Mouse (Mus musculus) kidney, postnatal 25 days (tissue): ENCODE measurements at regions not wholly inside any gene's neighbourhood (a gene's known extent, or its start where the extent isn't known, plus 50 kb on each side); places are given as distances from the start of the nearest gene placed in this dataset.
"Not testable (repeated sequence)": the region's sequence is repeated elsewhere in the genome, so short reads cannot be mapped to it uniquely, and the experiment has no call there.

ENCODE experiments used
- DNase-seq, 2 experiments: peaks; one replicate each; pipeline ENCODE4 v3.0.0; 2021; ENCODE audit warnings: mixed read lengths in 2 of 2

DNA sequence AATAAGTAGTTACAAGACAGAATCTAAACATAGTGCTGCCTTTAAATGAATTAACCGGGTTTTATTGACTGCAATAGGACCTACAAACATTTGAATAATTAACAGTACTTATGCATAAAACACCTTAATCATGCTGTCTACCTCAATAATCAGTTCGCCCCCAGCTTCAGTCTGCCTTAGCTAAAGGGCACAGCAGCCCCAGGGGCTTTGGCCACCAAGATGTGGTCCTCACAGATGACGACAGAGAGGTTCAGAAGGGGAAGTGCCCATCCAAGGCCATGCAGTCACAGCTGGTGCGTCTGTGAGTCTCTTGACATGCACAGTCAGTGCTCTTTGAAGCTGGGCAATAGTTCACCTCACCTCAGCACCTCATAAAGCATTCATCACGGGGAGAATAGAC is 452.8 kb upstream of the Jmjd1c start:
- DNase-seq: no peak

DNA sequence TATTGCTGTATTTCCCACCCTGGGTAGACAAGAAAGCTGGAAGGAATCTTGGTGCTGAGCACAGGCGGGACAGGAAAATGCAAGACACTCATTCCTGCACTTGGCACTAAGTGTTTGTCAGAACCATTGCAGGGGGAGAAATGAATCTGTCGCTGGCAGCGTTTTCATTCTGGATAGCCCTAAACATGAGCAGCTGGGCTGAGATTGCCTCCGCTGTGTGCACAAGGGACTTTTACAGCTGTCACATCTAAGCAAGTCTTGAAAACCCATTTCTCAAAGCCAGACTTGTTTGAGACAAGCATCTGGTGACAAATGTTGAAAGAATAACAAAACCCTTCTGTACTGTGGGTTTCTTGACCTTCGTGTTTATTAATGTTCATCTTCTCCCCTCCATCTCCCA is 438.4 kb upstream of the Jmjd1c start:
- DNase-seq: no peak

DNA sequence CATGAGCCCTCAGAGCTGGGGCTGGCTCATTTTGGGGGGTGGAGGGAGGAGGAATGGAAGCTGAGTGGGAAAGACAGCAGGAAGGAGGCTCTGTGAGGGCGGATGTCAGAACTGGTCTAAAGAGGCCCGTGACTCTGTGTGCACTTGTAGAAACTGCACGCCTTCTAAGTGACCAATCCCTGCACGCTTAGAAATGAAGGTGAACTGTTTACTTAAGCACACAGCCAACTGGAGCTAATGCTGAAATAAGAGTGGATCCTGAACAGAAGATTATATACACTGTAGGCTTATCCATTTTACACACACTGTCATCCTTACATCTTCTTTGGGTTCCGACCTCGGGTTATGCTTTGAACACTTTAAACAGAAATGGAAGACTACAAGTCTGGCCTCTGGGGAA is 412.8 kb upstream of the Jmjd1c start:
- DNase-seq: no peak

DNA sequence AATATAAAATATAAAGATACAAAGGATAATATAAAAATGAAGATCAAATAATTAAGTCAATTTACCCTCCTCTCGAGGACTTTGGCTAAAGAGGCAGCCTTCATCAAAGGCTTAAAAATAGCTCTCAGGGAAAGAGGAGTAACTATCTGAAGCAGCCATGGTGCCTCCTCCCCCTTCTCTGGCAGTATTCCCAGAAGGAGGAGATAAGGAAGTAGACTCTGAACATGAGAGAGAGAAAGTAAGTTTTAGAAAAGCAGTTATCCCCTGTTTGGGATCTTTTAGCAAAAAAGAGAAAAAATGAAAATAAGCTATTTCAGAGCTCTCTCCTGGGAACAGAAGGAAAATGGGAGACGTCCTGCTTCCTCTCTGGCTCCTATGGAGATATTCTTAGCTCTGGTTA is 406.7 kb upstream of the Jmjd1c start:
- not testable (repeated sequence) for DNase-seq

DNA sequence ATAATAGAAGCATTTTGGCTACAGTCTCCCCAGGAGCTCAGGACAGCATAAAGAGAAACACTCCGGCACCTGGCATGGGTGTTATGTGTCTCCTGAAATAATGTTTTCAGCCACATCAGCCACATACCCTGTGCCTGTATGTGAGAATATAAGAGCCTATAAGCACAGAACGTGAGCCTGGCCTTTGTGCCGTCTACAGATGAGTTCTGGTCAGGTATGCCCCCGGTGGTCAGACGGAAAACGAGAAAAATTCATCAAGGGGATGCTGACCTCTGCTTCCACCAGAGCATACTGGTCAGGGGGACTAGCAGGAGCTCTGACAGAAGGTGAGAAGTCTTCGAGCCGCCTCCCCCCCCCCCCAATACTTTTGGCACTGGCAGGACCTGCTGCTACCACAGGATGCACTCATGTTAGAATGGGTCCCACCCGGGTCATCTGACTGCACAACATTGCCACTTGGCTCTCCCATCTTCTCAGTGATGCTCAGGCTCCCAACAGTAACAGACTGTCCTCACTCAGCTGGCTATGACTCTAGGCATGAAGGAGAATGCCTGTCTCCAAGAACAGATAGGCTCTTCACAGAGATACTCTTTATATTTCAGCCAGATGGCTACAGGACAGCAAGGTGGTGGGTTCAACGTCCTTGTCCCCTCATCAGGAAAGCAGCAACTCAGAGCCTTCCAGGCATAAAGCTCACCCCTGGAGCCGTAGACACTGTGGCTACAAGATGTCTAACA is 401.2 kb upstream of the Jmjd1c start:
- DNase-seq: no peak

DNA sequence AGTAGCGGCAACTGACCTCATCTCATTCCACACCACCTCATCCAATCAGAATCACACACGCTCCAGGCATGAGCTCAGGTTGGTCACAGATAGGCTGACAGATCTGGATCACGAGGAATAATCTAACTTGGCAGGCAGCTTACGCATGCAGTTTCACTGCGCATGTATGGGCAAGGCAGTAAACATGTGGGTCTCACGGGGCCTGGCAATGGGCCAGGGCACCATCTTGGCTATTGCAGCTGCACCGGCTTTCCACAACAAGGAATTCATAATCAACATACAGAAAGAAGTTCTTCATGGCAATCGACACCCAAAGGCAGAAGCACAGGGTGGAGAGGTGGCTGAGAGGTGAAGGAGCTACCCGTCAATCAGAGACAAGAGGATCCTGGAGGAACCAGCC is 381.0 kb upstream of the Jmjd1c start:
- not testable (repeated sequence) for DNase-seq

DNA sequence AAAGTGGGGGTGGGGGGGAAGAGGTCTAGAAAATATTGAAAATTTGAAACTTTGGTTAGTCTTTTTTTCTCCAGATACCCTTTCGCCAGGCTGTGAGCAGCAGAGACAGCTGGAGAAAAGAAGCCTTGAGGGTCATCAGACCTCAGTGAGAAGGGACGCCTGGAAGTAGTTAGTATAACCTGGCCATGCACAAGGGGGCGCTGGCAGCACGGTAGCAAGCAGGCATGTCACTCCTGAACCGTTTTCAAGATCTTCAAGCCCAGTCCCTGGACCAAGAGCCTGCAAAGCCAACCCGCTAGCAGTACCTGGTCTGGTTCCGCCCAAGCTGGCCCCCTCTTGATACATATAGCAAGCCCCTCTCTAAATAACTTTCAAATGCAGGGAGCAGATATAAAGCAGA is 378.0 kb upstream of the Jmjd1c start:
- peak in 1 of 2 experiments; percentile 7 for DNase-seq

DNA sequence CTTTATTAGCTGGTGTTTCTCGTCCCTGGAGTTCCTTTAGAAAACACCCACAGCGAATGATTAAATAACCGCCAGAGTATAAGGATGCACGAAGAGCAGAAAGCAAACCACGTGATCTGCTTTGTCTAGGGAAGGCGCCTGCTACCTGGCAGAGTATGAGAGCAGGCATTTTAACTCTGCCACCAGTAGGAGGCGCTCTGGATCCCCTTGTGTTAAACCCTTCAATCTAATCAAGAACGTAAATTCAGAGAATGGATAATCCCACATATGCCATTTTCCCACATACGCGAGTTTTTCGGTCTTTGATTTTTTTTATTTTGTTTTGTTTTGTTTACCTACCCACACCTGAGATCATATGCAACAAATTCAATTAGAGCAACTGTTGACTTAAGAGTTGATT is 376.1 kb upstream of the Jmjd1c start:
- DNase-seq: peak in 1 of 2 experiments; percentile 8

DNA sequence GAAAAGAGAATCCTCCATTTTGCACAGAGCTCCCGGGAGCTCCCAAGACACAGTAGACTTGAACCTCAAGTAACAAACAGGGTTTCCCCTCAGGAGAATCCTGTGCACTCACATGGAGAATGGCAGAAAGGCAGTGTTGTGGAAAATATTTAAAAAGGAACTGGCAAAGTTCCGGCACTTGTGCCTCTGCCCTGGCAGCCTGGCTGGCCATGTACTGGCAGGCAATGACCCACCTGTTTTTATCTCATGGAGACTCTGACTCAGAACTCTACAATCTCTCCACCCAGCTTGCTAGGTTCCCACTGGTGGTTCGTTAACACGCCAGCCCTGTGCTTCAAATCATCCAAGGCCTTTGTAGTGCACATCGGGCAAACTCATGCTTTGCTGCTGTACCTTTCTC is 362.3 kb upstream of the Jmjd1c start:
- no peak for DNase-seq

DNA sequence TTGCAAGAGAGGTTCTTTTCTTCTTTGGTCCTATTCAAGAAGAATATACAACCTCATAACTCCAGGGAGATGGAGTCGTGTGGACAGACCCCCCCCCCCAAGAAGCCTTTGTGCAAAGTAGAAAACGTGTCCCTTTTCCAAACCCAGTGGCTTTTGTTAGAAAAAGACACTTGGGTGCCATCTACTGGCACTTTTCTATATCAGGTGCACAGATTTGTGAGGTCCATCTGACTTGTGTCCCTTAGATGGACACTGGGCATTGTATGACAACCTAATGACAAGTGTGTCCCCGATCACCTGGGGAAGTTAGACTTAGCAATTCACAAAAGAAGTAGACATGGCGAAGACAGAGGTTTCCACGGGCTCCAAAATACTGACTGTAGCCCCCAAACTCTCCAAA is 361.1 kb upstream of the Jmjd1c start:
- no peak for DNase-seq

DNA sequence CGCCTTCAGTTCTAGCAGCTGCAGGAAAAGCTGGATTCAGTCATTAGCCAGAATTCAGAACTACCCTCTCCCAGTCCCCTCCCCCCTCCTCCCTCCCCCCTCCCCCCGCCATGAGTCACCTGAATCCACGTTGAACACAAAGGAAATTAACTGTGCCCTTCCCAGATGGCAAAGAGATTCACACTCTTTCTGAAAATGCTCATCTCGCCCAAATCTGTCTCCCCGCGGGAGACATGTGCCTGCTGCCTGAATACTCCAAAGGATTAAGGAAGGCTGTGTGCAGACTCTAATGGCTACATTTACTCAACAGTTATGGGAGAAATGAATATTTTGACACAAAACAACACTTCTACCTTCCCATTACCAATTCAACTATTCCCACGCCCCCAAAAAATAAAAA is 356.9 kb upstream of the Jmjd1c start:
- DNase-seq: no peak

DNA sequence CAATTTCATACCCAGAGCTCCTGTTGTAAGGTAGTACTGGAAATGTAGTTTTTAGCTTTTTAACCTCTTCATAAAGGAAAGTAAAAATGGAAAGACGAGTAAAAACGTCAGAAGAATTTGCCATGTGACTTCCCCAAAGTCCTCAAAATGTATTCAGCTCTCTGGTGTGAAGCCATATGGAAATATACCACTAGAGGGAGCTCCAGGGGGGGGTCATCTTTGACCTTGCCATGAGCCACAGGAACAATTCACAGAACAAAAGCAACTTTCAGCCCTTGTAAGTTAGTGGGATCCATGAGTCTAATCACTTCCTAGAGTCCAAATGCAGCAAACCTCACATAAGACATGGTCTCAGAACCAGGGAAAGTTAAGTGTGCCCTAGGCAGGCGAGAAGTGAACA is 354.1 kb upstream of the Jmjd1c start:
- DNase-seq: peak in 1 of 2 experiments; percentile 28

DNA sequence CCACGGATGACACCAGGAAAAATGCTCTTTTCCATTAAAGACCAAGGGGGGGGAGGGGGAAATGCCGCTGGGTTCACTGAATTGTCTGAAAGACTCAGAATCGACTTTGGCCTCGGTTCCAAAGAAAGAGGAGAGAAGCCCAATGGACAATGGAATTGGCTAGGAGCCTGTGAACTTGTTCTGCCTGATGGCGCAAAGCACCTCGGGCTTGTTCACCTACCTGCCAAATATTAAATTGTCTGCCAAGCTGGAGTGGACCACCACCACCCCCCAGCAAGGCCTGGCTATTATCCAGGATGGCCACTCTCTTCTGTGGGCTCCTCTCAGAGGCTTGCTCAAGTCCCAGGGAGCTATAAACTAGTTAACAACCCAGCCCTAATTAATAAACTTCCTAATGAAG is 352.7 kb upstream of the Jmjd1c start:
- no peak for DNase-seq

DNA sequence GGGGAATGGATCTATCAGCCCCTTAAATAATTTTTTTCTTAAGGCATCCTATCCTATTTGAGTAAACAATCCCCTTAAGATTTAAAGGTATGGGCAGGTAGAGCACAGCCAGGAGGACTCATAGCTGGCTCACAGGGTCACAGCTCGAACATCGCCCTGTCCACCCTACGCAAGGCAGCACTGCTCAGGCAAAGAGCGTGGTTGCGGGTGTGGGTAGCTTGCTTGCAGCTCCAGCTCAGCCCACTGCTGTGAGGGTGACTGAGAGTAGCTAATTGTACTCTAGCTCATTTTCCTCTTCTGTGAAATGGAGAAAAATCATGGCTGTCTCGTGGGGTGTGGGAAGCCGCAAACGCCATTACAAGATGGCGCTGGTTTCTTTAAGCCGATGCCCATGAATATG is 350.1 kb upstream of the Jmjd1c start:
- DNase-seq: no peak

DNA sequence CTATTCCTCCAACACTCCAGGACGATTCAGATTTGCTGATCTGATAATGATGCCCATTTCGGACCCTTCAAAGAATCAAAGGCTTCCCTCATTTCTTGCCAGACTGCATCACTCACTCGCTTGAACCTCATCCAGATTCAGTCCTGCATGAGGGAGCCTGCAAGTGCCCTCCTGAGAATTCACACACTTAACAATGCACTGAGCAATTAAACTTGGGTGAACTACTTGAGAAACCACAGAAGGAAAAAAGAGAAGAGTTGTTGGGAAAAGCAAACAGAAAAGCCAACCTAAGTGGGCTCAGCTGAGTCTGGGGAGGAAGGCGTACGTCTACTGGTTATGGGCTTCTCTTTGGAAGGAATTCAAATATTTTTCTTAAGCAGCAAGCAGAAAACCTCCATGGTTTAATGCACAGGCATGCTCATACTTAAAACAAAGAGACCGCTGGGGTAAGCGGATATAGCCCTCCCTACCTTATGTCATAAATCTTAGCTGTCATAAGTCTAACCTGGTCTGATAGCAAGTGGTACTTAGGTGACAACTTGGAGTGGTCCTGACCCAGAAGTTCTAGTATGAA is 343.6 kb upstream of the Jmjd1c start:
- DNase-seq: no peak

DNA sequence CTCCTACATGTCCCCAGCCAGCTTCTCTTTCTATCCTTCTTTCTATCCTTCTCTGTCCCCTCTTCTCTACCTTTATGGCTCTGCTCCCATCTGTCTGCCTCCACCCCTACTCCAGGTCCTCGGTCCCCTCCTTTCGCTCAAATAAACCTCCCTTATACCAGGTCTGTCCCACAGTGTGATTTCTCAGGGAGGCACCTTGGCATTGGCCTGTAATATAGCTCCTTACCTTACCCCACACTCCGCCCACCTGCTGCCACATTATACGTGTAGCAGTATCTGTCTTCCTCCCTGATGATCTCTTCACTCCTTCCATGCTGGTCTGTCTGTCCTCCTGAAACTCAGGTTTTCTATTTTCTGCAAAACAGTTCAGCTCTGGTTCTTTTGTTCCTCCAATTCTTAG is 339.1 kb upstream of the Jmjd1c start:
- no peak for DNase-seq

DNA sequence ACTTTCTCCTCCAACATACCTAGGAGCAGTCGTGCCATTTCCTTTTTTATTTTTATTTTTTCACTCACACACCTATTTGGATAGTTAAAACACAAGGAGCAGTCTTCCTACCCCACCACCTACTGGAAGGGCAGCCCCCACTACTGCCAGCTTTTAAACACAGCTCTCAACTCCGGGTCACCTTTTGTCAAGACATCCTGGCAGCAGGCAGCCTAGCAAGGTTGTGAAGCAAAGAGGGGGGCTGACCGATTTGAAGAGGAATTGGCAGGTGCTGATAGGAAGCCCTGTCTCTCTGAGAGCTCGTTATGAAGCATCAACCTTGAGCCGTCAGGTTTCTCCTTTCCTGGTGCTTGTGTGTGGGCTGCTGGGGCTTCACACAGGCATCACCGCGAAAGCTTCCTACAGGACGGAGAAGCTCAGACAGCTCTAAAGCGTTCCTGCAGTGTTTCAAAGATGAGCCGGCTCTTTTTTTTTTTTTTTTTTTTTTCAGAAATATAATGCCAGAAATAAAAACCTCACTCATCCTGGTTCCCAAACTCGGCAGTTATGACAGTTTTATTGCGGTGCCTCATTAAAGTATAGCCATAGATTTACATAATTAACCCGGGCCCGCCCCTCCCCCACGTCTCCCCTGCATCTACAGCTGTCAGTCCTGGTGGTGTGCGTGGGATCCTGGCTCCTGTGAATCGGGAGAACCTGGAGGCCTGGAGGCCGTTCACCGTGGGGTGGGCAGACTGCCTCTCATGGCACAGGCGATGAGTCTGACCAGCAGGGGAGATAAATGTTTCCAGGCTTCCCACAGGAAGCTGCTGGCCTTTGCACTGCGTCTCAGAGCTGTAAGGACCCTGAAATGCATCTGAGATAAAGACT is 325.5 kb upstream of the Jmjd1c start:
- DNase-seq: no peak

DNA sequence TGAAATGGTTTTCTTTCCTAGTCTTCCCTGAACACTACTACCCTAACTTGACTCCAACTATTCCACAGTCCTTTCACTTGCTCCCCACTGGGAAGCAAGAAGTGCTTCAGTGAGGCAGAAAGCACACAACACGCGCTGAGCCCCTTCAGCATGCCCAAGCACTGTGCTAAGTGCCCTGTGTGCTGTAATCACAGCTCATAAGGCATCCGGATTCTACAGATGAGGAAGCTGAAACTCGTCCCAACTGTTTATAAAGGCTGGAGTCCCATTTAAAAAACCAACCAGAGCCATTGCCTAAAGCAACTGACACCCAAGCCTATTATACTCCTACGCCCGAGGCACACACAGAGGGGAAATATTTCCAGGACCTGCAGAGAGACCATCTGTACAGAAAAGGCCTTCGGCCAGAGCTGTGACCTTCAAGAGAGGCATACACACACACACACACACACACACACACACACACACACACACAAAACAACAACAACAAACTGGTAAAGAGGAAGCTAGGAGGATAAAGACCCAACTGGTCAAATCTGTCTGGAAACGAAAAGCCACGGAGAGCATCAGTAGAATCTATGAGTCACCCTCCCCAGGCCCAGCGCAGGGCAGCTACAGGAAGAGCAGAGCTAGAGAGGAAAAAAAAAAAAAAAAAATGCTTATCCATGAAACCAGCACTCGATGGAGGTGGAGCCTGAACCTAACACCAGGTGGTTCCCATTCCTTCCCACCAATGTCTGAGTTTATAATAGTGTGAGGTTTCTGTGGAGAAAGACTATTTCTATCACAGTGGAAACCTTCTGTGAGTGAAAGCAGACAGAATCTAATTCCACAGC is 315.4 kb upstream of the Jmjd1c start:
- DNase-seq: no peak

DNA sequence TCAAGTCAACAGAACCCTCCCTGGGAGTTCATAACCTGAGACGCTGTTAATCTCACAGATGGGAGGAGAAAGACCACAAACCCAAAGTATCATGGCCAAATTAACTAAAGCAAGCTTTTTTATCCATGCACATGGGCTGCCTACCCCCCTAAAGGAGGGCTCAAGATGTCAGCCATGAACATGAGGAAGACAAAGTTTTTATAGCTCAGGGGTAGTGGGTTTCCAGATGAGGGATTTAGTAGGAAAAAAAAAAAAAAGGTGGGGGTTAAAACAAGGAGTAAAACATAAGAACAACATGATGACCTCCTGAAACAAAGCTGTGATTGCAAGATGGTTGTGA is 314.8 kb upstream of the Jmjd1c start:
- DNase-seq: no peak

DNA sequence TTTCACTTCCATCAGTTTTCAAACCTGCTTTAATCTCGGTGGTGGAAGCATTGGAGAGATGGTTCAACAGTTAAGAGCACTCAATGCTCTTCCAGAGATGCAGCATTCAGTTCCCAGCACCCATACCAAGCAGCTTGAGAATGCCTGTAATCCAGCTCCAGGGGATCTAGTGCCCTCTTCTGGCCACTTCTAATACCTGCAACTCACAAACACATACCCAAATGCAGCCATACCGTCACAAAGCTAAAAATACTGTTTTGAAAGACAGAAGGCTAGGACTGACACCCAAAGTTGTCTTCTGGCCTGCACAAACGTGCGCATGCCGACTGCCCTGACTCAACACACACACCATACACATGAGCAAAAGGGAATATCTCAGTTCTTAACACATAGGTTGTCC is 313.9 kb upstream of the Jmjd1c start:
- no peak for DNase-seq

DNA sequence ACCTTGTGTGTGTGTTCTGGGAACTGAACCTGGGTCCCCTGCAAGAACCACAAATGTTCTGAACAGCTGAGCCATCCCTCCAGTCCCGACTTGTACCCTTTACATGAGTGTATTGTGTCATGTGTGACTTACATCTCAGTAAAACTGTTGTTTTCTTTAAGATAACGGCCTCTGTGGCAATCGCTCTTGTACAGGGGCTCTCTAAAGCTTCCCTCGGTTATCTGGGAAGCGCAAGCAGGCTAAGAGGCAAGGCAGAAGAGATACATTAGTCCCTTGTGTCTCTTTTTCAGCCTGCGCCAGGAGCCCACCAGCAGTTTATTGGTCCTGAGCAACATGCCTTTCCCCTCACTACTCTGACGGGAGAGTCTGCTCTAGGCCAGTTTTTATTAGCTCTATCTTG is 308.1 kb upstream of the Jmjd1c start:
- no peak for DNase-seq

DNA sequence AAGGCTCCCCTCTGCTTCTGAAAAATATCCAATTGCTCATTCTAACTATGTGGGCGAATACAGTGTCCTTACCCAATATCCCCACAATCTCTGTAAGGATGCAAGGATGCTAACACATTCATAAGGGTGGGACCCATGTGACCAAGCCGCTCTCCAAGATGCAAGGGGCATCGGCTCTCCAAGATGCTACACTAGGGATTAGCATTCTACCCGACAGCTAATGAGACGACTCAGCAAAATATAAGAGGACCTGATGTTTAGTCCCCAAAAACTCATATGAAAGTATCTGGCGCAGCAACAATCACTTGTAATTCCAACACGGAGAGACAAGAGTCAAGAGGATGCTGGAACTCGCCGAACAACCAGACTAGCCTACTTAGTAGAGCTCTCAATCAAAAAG is 299.6 kb upstream of the Jmjd1c start:
- DNase-seq: no peak

DNA sequence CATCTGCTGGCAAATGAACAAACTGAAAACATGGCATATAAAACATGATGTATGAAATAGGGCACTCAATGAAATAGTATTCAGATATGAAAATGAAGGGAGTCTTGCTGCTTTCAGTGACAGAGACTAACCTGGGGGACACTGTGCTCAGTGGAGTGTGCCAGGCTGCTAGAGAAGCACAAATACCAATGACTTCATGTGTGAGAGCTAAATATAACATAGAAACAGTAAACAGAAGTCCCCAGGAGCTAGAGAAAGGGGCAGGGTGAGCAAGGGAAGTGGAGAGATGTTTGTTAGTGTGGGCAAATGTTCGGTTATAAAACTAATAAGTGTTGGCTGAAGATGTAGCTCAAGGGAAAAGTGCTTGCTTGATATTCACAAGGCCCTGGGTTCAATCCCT is 293.2 kb upstream of the Jmjd1c start:
- DNase-seq: no peak
